Mouse (Mus musculus) adrenal gland, adult (tissue): ENCODE data around the gene Skint5.
"Not testable (repeated sequence)": the region's sequence is repeated elsewhere in the genome, so short reads cannot be mapped to it uniquely, and the experiment has no call there.

Experiments
- DNase-seq, 2 experiments: peaks; one replicate each; pipeline ENCODE4 v3.0.0; 2022 to 2023; ENCODE audit warnings: low spot score in 1 of 2; ENCODE audit not compliant: inconsistent age in 2 of 2

Skint5 gene

GRCm38 (mm10) chr4:113999403-113999802 lies at the start of gene Skint5:
Gene Skint5, minus strand, starts transcription at chr4:113999503.
- no peak for DNase-seq

GRCm38 (mm10) chr4:113957343-113957742 lies 42.0 kb downstream of the Skint5 start:
- DNase-seq = no peak

DNA sequence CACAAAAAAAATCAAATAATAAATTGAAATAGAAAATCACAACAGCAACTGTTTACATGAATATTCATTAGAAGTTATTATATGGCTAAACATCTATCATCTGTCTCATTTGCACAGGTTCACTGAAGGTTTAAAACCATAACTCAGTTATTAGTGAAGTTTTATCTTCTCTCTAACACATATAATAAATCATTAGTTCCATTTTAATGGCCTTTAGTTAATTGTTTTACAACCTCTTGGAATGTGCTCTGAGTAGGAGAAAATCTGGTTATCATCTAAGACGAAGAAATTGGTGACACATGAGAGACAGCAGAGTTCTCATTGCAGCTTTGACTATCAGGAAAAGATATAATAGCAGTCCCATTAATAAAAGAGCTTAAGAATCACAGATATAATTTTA lies 235.1 kb downstream of the Skint5 start:
- DNase-seq = no peak

DNA sequence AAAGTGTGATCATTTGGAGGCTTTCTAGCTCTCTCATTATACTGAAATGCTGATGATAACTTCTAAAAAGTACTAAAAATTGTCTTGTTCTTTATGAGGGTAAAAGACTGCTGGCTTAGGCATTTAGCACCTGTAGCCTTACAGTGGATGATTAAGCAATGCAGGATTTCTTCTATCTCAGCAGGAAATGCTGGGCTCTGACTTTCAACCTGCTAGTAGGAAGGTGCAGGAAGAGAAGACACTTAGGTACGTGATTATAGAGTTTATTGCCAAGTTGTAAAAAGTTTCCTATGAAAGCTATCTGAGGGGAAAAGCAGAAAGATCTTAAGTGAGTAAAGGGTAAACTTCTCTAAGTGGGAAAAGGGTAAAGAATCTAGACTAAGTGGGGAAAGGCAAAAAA lies 235.6 kb downstream of the Skint5 start:
- DNase-seq = no peak

- DNase-seq = not testable (repeated sequence)
These were observed 551.1 kb downstream of the Skint5 start for GRCm38 (mm10) chr4:113448230-113448629.
